In the genomic region with DNA sequence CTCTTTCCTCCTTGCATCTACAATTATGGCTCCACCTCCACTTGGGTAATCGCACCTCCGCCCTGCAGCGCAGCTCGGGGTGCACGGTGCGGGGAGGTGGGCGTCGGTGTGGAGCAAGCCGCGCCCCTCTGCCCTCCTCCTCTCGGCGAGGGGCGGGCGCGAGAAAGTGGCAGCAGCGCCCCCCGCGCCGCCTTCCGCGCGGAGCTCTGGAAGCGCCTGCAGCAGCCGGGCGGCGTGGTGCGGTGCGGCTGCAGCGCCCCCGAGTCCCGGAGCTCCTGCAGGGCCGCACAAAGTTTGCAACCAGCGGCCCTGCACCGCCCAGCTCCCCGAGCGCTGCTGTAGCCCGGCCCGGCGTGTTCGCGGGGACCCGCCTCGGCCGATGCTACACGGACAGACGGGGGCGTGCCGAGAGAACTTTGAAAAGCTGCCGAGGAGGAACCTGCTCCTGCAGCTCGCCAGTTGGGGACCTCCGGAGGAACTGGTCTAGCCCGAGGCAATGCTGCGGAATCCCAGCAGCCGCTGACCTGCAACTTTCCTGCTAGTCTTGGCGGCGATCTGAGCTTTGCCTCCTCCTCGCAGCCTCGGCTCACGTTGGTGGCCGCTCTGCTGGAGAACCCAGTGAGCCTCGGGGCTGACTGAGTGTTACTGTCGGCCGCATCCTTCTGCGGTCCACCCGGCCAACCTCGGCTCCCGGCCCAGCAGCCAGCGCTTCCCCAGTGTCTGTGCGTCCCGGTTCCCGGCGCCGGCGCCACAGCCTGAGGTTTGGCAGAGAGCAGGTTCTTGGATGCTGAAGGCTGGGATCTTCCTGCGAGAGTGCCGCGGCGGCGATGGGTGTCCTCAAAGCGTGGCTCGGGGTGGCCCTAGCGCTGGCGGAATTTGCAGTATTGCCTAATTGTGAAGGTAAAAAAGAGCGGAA, we compare ENCODE assay signal across 8 mouse cellular contexts. TPM values are rescaled to one million over a fixed set of nuclear protein-coding genes. Genes with fewer than 3 reads are reported as not detected.
DNase-seq lines count a peak whose midpoint lies in the region; ATAC-seq and TF ChIP-seq lines count a peak whose summit lies in the region.

No protein-coding gene starts in this region.

- H3K9me3 ChIP-seq in forebrain, embryonic 13.5 days (replicated peaks), result no peaks in the 10 kb centered on the region
- no peaks in the 10 kb centered on the region for H3K9me3 ChIP-seq in heart, embryonic 16.5 days (replicated peaks; ENCODE audit: control insufficient read depth, low read length)
- no peaks in the 10 kb centered on the region for H3K9me3 ChIP-seq in liver, embryonic 12.5 days (replicated peaks)

- no peaks in the 10 kb centered on the region for H3K4me1 ChIP-seq in spleen, adult 2 months (ENCODE audit: control insufficient read depth, insufficient read depth, insufficient read length)
- peaks cover 25% of the 10 kb centered on the region for H3K4me1 ChIP-seq in forebrain, embryonic 13.5 days
- H3K4me1 ChIP-seq in heart, embryonic 16.5 days (ENCODE audit: control insufficient read depth, insufficient read depth, low read length), result peaks cover 9% of the 10 kb centered on the region; the same call in 1 of the 2 replicates
- H3K4me1 ChIP-seq in liver, embryonic 12.5 days, result no peaks in the 10 kb centered on the region
- peaks cover 4% of the 10 kb centered on the region; the same call in 1 of the 2 replicates for H3K4me1 ChIP-seq in thymus, adult 2 months (replicated peaks; ENCODE audit: control insufficient read depth, insufficient read depth, low read length)

- peak overlapping the region; percentile 83 for H3K4me2 ChIP-seq in forebrain, embryonic 13.5 days
- H3K4me2 ChIP-seq in heart, embryonic 16.5 days (ENCODE audit: low read depth, low read length), result peak overlapping the region; percentile 90
- peak overlapping the region; percentile 69 for H3K4me2 ChIP-seq in liver, embryonic 12.5 days

- TF ChIP-seq POLR2A in spleen, adult 2 months (IDR thresholded peaks at IDR 0.05; ENCODE audit: low read depth, low read length), result no peak
- no peak for TF ChIP-seq POLR2A in thymus, adult 2 months (IDR thresholded peaks at IDR 0.05; ENCODE audit: control insufficient read depth, extremely low read depth, insufficient read depth, low read length, poor library complexity)

- H3K27ac ChIP-seq in spleen, adult 2 months (ENCODE audit: insufficient read depth, low read length), result no peak overlapping the region
- H3K27ac ChIP-seq in forebrain, embryonic 13.5 days, result peak overlapping the region; percentile 77
- H3K27ac ChIP-seq in heart, embryonic 16.5 days (ENCODE audit: low read length), result peak overlapping the region; percentile 64
- H3K27ac ChIP-seq in liver, embryonic 12.5 days, result no peak overlapping the region
- H3K27ac ChIP-seq in thymus, adult 2 months (ENCODE audit: control insufficient read depth, insufficient read depth, low read length), result no peak overlapping the region

- no peaks in the 10 kb centered on the region for H3K36me3 ChIP-seq in spleen, adult 2 months (ENCODE audit: control insufficient read depth, insufficient read depth, low read length)
- H3K36me3 ChIP-seq in forebrain, embryonic 13.5 days (ENCODE audit: poor library complexity, severe bottlenecking), result no peaks in the 10 kb centered on the region
- H3K36me3 ChIP-seq in heart, embryonic 16.5 days (ENCODE audit: control insufficient read depth, insufficient read depth), result no peaks in the 10 kb centered on the region
- H3K36me3 ChIP-seq in liver, embryonic 12.5 days, result no peaks in the 10 kb centered on the region
- no peaks in the 10 kb centered on the region for H3K36me3 ChIP-seq in thymus, adult 2 months (ENCODE audit: control insufficient read depth, insufficient read depth, low read length)

- H3K27me3 ChIP-seq in spleen, adult 2 months (ENCODE audit: control insufficient read depth, insufficient read depth, low read length), result peaks cover 4% of the 10 kb centered on the region; the same call in 1 of the 2 replicates
- no peaks in the 10 kb centered on the region for H3K27me3 ChIP-seq in forebrain, embryonic 13.5 days
- no peaks in the 10 kb centered on the region; the same call in 1 of the 2 replicates for H3K27me3 ChIP-seq in heart, embryonic 16.5 days (ENCODE audit: control insufficient read depth, insufficient read depth, low read length)
- peaks cover 66% of the 10 kb centered on the region for H3K27me3 ChIP-seq in liver, embryonic 12.5 days (replicated peaks)
- H3K27me3 ChIP-seq in thymus, adult 2 months (ENCODE audit: control insufficient read depth, insufficient read depth, low read length), result peaks cover 4% of the 10 kb centered on the region; the same call in 1 of the 2 replicates

- TF ChIP-seq CTCF in spleen, adult 2 months (IDR thresholded peaks at IDR 0.05; ENCODE audit: extremely low read depth, insufficient read depth, insufficient read length, insufficient replicate concordance), result no peak
- TF ChIP-seq CTCF in thymus, adult 2 months (IDR thresholded peaks at IDR 0.05; ENCODE audit: borderline replicate concordance, control insufficient read depth, extremely low read depth, insufficient read depth, low read length, poor library complexity), result no peak

- DNase-seq in spleen, adult 2 months (ENCODE audit: low read depth in 1 of 2, low spot score in 2 of 2), result no peak
- DNase-seq in spleen, adult 12 weeks (ENCODE audit: low spot score), result no peak
- DNase-seq in kidney, postnatal 14 days, result peak; percentile 81
- peak; percentile 85 for DNase-seq in neural tube, embryonic 10.5 days (ENCODE audit: extremely low spot score, low spot score)
- peak; percentile 11 for DNase-seq in thymus, adult 2 months

- peak overlapping the region; percentile 31; the same call in 1 of the 2 replicates for H3K4me3 ChIP-seq in spleen, adult 2 months (ENCODE audit: extremely low read depth, insufficient read depth, insufficient read length)
- peak overlapping the region; percentile 63 for H3K4me3 ChIP-seq in forebrain, embryonic 13.5 days
- peak overlapping the region; percentile 75 for H3K4me3 ChIP-seq in heart, embryonic 16.5 days (ENCODE audit: low read length)
- peak overlapping the region; percentile 50 for H3K4me3 ChIP-seq in liver, embryonic 12.5 days
- H3K4me3 ChIP-seq in thymus, adult 2 months (ENCODE audit: control insufficient read depth, insufficient read depth, low read length), result peak overlapping the region; percentile 9; the same call in 1 of the 2 replicates

- peak overlapping the region; percentile 76 for H3K9ac ChIP-seq in forebrain, embryonic 13.5 days
- H3K9ac ChIP-seq in heart, embryonic 16.5 days (ENCODE audit: low read length), result peak overlapping the region; percentile 78
- peak overlapping the region; percentile 22; the same call in 1 of the 2 replicates for H3K9ac ChIP-seq in liver, embryonic 12.5 days

- WGBS in spleen, adult 2 months, result 2% methylated on average over 82 of the region's 84 CpGs
- under 1% methylated on average over 83 of the region's 84 CpGs for WGBS in forebrain, embryonic 13.5 days
- WGBS in heart, embryonic 16.5 days, result under 1% methylated on average over 83 of the region's 84 CpGs
- WGBS in liver, embryonic 12.5 days (ENCODE audit: insufficient replicate concordance), result 1% methylated on average over 81 of the region's 84 CpGs
- 2% methylated on average over 84 of the region's 84 CpGs for whole genome bisulfite sequencing in thymus, adult 2 months

- peak; percentile 93 for ATAC-seq in forebrain, embryonic 13.5 days
- ATAC-seq in heart, embryonic 16.5 days (replicated peaks; ENCODE audit: extremely low read depth, insufficient read depth, low FRiP score), result peak; percentile 78
- ATAC-seq in liver, embryonic 12.5 days, result peak; percentile 66

RNA-seq across cellular contexts. Expression of a gene that starts 0.5 kb away (rescaled TPM):
- 0.79 and 1.2 TPM in 2 replicates for polyA plus RNA-seq in spleen, adult 2 months (2012; rRNA removed)
- polyA plus RNA-seq in forebrain, embryonic 13.5 days (2015; fragmentation: Nextera tagmentation; extraction: Ambion mirVana), result 6.3 and 7.4 TPM in 2 replicates
- polyA plus RNA-seq in heart, embryonic 16.5 days (2015; fragmentation: Nextera tagmentation; extraction: Ambion mirVana), result 12.0 and 12.1 TPM in 2 replicates
- 3.0 and 3.2 TPM in 2 replicates for polyA plus RNA-seq in liver, embryonic 12.5 days (2016; fragmentation: Nextera tagmentation; extraction: Ambion mirVana)
- 0.55 and 0.69 TPM in 2 replicates for polyA plus RNA-seq in thymus, adult 2 months (2012; rRNA removed)

Comparison
In these comparisons a context has a peak if more than half of its experiments do, and no peak if none do; other contexts are left out.
1. DNase-seq: peak in kidney, postnatal 14 days (single experiment), neural tube, embryonic 10.5 days (single experiment) and thymus, adult 2 months (single experiment); none in spleen, adult 2 months (0 of 2) and spleen, adult 12 weeks (single experiment).
2. H3K27ac ChIP-seq: peak in forebrain, embryonic 13.5 days (single experiment) and heart, embryonic 16.5 days (single experiment); none in spleen, adult 2 months (single experiment), liver, embryonic 12.5 days (single experiment) and thymus, adult 2 months (single experiment).
3. H3K4me3 ChIP-seq: peak in every context shown above with its lines; median percentile 75 in heart, embryonic 16.5 days; 63 in forebrain, embryonic 13.5 days; 50 in liver, embryonic 12.5 days; 31 in spleen, adult 2 months; 9 in thymus, adult 2 months.
4. H3K9ac ChIP-seq: peak in every context shown above with its lines; median percentile 78 in heart, embryonic 16.5 days; 76 in forebrain, embryonic 13.5 days; 22 in liver, embryonic 12.5 days.
5. Peak in every context shown above with its lines, with median percentiles within 50 percentile points of each other: ATAC-seq and H3K4me2 ChIP-seq.